Mouse (Mus musculus): ENCODE measurements around the gene Nsun2.
"Not testable (repeated sequence)": the region's sequence is repeated elsewhere in the genome, so short reads cannot be mapped to it uniquely, and the experiment has no call there.

Gene Nsun2

GRCm38 (mm10) chr13:69592226-69592625 is 58.7 kb downstream of the Nsun2 start:
- no peak for DNase-seq (ENCODE audit: low spot score in 2 of 2)

GRCm38 (mm10) chr13:69593453-69593852 is 59.9 kb downstream of the Nsun2 start:
- no peak for DNase-seq (ENCODE audit: low spot score in 2 of 2)

GRCm38 (mm10) chr13:69594577-69595256 is 61.2 kb downstream of the Nsun2 start:
- DNase-seq (ENCODE audit: low spot score in 2 of 2) = no peak

- DNase-seq (ENCODE audit: low spot score in 2 of 2) = no peak
Observed at GRCm38 (mm10) chr13:69595911-69596310, 62.4 kb downstream of the Nsun2 start.

GRCm38 (mm10) chr13:69596515-69596914 is 63.0 kb downstream of the Nsun2 start:
- DNase-seq (ENCODE audit: low spot score in 2 of 2) = no peak

- DNase-seq (ENCODE audit: low spot score in 2 of 2) = no peak
Observed at GRCm38 (mm10) chr13:69598867-69599266, 65.3 kb downstream of the Nsun2 start.

GRCm38 (mm10) chr13:69600863-69601262 is 67.3 kb downstream of the Nsun2 start:
- not testable (repeated sequence) for DNase-seq (ENCODE audit: low spot score in 2 of 2)

GRCm38 (mm10) chr13:69601321-69601720 is 67.8 kb downstream of the Nsun2 start:
- DNase-seq (ENCODE audit: low spot score in 2 of 2) = no peak

GRCm38 (mm10) chr13:69604670-69605069 is 71.1 kb downstream of the Nsun2 start:
- DNase-seq (ENCODE audit: low spot score in 2 of 2) = no peak

- no peak for DNase-seq (ENCODE audit: low spot score in 2 of 2)
Observed at GRCm38 (mm10) chr13:69608734-69609133, 75.2 kb downstream of the Nsun2 start.

- no peak for DNase-seq (ENCODE audit: low spot score in 2 of 2)
Observed at GRCm38 (mm10) chr13:69610751-69611397, 77.3 kb downstream of the Nsun2 start.

- DNase-seq (ENCODE audit: low spot score in 2 of 2) = peak; percentile 99 to 100
Observed at GRCm38 (mm10) chr13:69611398-69612174, 78.0 kb downstream of the Nsun2 start, which contains the start of gene Srd5a1. Srd5a1 (minus strand) TSS chr13:69611442.

- DNase-seq (ENCODE audit: low spot score in 2 of 2) = no peak
Observed at GRCm38 (mm10) chr13:69612175-69612544, 78.6 kb downstream of the Nsun2 start.

GRCm38 (mm10) chr13:69616716-69617115 is 83.2 kb downstream of the Nsun2 start:
- no peak for DNase-seq (ENCODE audit: low spot score in 2 of 2)

GRCm38 (mm10) chr13:69623843-69624242 is 90.3 kb downstream of the Nsun2 start:
- DNase-seq (ENCODE audit: low spot score in 2 of 2) = no peak

GRCm38 (mm10) chr13:69624510-69624909 is 91.0 kb downstream of the Nsun2 start:
- no peak for DNase-seq (ENCODE audit: low spot score in 2 of 2)

- DNase-seq (ENCODE audit: low spot score in 2 of 2) = no peak
Observed at GRCm38 (mm10) chr13:69627941-69628340, 94.4 kb downstream of the Nsun2 start.

- no peak for DNase-seq (ENCODE audit: low spot score in 2 of 2)
Observed at GRCm38 (mm10) chr13:69630576-69630975, 97.0 kb downstream of the Nsun2 start.

GRCm38 (mm10) chr13:69631111-69631510 is 97.6 kb downstream of the Nsun2 start:
- DNase-seq (ENCODE audit: low spot score in 2 of 2) = no peak

GRCm38 (mm10) chr13:69631659-69632058 is 98.1 kb downstream of the Nsun2 start:
- DNase-seq (ENCODE audit: low spot score in 2 of 2) = no peak

- DNase-seq (ENCODE audit: low spot score in 2 of 2) = no peak
Observed at GRCm38 (mm10) chr13:69633551-69633950, 100.0 kb downstream of the Nsun2 start.

- DNase-seq (ENCODE audit: low spot score in 2 of 2) = no peak
Observed at GRCm38 (mm10) chr13:69633988-69634387, 100.4 kb downstream of the Nsun2 start.

- DNase-seq (ENCODE audit: low spot score in 2 of 2) = not testable (repeated sequence)
Observed at GRCm38 (mm10) chr13:69635836-69636235, 102.3 kb downstream of the Nsun2 start.

Measured in frontal cortex, postnatal 36 days (tissue).